Mouse (Mus musculus) E14TG2a.4 (cell line): ENCODE data around the gene Pfas.

ENCODE experiments used
- CTCF ChIP-seq: conservative IDR thresholded peaks from 2 replicates; pipeline ENCODE4 v1.5.1; 2014; ENCODE audit warnings: low read length
- NANOG ChIP-seq: IDR thresholded peaks from 2 replicates; pipeline ENCODE4 v1.6.1; 2014; ENCODE audit warnings: borderline replicate concordance, low read length, mixed read lengths

- TF ChIP-seq CTCF (no peak), NANOG (no peak)
These were observed 51.0 kb downstream of the Pfas start, which contains the start of gene Arhgef15 for GRCm38 (mm10) chr11:68957308-68957707.
